Mouse (Mus musculus) bone marrow, adult 2 months (tissue): ENCODE data around the gene AC140267.1.

ENCODE experiments used
- CTCF ChIP-seq: fragments of 200-500 bp; IDR thresholded peaks from 2 replicates; pipeline ENCODE4 v1.5.1; 2011; ENCODE audit warnings: low read length, control low read depth; ENCODE audit not compliant: control insufficient read depth, insufficient read depth
- POLR2A ChIP-seq: fragments of 200-500 bp; IDR thresholded peaks from 2 replicates; pipeline ENCODE4 v1.6.1; 2011; ENCODE audit warnings: low read depth, mild to moderate bottlenecking, control low read depth, low read length, borderline replicate concordance; ENCODE audit not compliant: control insufficient read depth

GRCm38 (mm10) chr15:80199556-80199955 lies 36.1 kb upstream of the AC140267.1 start:
- no peak for TF ChIP-seq POLR2A
- TF ChIP-seq CTCF = no peak
